Mouse (Mus musculus) heart, postnatal 0 days (tissue): ENCODE results near the gene Arhgap25. TPM values are rescaled to one million over a fixed set of nuclear protein-coding genes. Genes with fewer than 3 reads are reported as not detected.

Experiments
- ATAC-seq: fragments of 200-750 bp; cut with Nextera tagmentation; 2 replicates; pipeline ENCODE4 v1.8.0; 2017; ENCODE audit warnings: low read depth, moderate number of reproducible peaks, moderate library complexity; ENCODE audit not compliant: insufficient read depth
- DNase-seq: peaks from one replicate; pipeline ENCODE4 v3.0.0-alpha.2; 2016; ENCODE audit warnings: low spot score
- H3K27ac ChIP-seq: fragments of 300-500 bp; sonication (generic); 2 replicates; pipeline ENCODE4 v1.5.1; 2014; ENCODE audit warnings: low read depth, mild to moderate bottlenecking
- H3K27me3 ChIP-seq: fragments of 300-500 bp; sonication (generic); 2 replicates; pipeline ENCODE4 v1.6.1; 2014; ENCODE audit warnings: low read length, mixed read lengths; ENCODE audit not compliant: control insufficient read depth, insufficient read depth
- H3K36me3 ChIP-seq: fragments of 300-500 bp; sonication (generic); replicated peaks from 2 replicates; pipeline ENCODE4 v1.6.1; 2014; ENCODE audit warnings: low read length, mixed read lengths; ENCODE audit not compliant: control insufficient read depth, insufficient read depth
- H3K4me1 ChIP-seq: fragments of 300-500 bp; sonication (generic); 2 replicates; pipeline ENCODE4 v1.6.1; 2014; ENCODE audit warnings: antibody characterized with exemption; ENCODE audit not compliant: control insufficient read depth, insufficient read depth
- H3K4me2 ChIP-seq: fragments of 300-500 bp; sonication (generic); 2 replicates; pipeline ENCODE4 v1.6.1; 2014; ENCODE audit warnings: low read depth, mild to moderate bottlenecking, low read length, moderate library complexity
- H3K4me3 ChIP-seq: fragments of 300-500 bp; sonication (generic); 2 replicates; pipeline ENCODE4 v1.5.1; 2014; ENCODE audit warnings: low read depth, low read length
- H3K9ac ChIP-seq: fragments of 300-500 bp; sonication (generic); replicated peaks from 2 replicates; pipeline ENCODE4 v1.6.1; 2014; ENCODE audit warnings: low read depth, low read length, mixed read lengths
- H3K9me3 ChIP-seq: fragments of 300-500 bp; sonication (generic); replicated peaks from 2 replicates; pipeline ENCODE4 v1.6.1; 2016; ENCODE audit warnings: low read length; ENCODE audit not compliant: control insufficient read depth
- CTCF ChIP-seq: IDR thresholded peaks from 2 replicates; pipeline ENCODE4 v1.5.1; 2016; ENCODE audit warnings: antibody characterized with exemption, control low read depth, low read depth
- EP300 ChIP-seq: IDR thresholded peaks from 2 replicates; pipeline ENCODE4 v1.6.1; 2016; ENCODE audit warnings: antibody characterized with exemption, low read depth
- WGBS: fragments of 180-500 bp; shearing (Covaris S2); extraction: QIAGEN DNeasy Blood & Tissue Kit; methylation state at CpG from one replicate; pipeline ENCODE4 v1.1.7; 2014; 5-methylcytosine and 5-hydroxymethylcytosine counted together
- polyA plus RNA-seq: library from polyadenylated mRNA; unstranded; fragments of >200 nt; fragmentation: Nextera tagmentation; extraction: Ambion mirVana; gene quantifications from 2 replicates; pipeline ENCODE4 v1.2.1, GENCODE M21; 2015
- total RNA-seq: library from RNA; depleted of rRNA; stranded (reverse); fragments of >200 nt; gene quantifications from 2 replicates; pipeline ENCODE4 v1.2.3, GENCODE M21; 2014; ENCODE audit warnings: low replicate concordance

Arhgap25 gene
- total and polyA plus RNA-seq, 2 experiments from 2014 or later = 1.6 to 3.2 TPM

- Histone ChIP-seq H3K4me2 (no peak overlapping the region), H3K9ac (no peak overlapping the region), H3K27me3 (peaks cover 72% of the 10 kb centered on the region), H3K27ac (no peak overlapping the region), H3K36me3 (no peaks in the 10 kb centered on the region), H3K4me3 (no peak overlapping the region), H3K9me3 (no peaks in the 10 kb centered on the region), H3K4me1 (no peaks in the 10 kb centered on the region; the same call in 1 of the 2 replicates)
- ATAC-seq (no peak), DNase-seq (no peak)
- 47% methylated on average over 7 of the region's 7 CpGs for whole genome bisulfite sequencing
- TF ChIP-seq CTCF = no peak
These were observed 87.8 kb downstream of the Arhgap25 start for GRCm38 (mm10) chr6:87445222-87445621.

DNA sequence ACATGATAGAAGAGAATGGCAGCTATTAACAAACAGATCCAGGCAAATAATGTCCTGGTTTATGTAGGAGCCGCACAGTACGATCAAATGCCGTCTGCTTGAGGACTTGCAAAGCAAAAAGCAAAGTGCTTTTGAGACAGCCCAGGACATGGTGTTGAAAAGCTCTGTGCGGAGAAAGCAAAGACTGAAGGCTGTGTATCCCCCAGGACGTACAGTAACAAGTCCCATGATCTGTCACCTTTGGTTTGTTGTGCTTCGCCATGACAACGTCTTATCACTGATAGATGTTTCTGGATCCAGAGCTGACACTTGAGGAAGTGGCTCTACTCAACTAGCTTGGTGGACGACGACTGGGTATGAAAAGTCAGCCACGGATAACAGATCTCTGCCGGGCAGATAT is 89.8 kb downstream of the Arhgap25 start:
- Histone ChIP-seq H3K4me1 (no peaks in the 10 kb centered on the region; the same call in 1 of the 2 replicates), H3K4me2 (no peak overlapping the region), H3K4me3 (no peak overlapping the region), H3K27me3 (peaks cover 66% of the 10 kb centered on the region), H3K36me3 (no peaks in the 10 kb centered on the region), H3K9me3 (no peaks in the 10 kb centered on the region), H3K9ac (no peak overlapping the region), H3K27ac (no peak overlapping the region)
- no peak for DNase-seq
- TF ChIP-seq CTCF = no peak
- peak; percentile 54; the same call in 1 of the 2 replicates for TF ChIP-seq EP300
- peak; percentile 55; the same call in 1 of the 2 replicates for ATAC-seq
- 22% methylated on average over 11 of the region's 11 CpGs for WGBS

DNA sequence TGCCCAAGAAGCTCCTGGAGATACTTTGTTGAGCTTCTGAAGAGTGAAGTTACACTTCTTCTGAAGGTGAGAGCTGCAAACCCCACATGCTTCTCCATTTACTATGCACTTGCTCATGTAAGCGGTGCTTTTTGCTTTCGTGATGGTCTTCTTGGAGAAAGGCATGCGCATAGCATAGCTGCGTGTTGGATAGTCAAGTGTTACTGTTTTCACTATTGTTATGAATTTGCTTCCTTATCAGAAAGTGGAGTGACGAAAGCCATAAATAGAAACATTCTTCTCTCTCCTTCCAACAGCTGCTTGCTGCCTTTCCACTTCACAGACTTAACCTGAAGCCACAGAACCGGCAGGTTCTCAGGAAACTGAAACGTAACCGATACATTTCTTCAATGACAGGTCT is 96.3 kb downstream of the Arhgap25 start:
- TF ChIP-seq EP300 (no peak), CTCF (no peak)
- no peaks in the 10 kb centered on the region for H3K9me3 ChIP-seq
- H3K36me3 ChIP-seq = no peaks in the 10 kb centered on the region
- H3K4me3 ChIP-seq = 0 out of 2 replicates have a peak overlapping the region, but pooled peaks have one; percentile 2
- no peak overlapping the region for H3K9ac ChIP-seq
- no peak overlapping the region for H3K27ac ChIP-seq
- H3K4me1 ChIP-seq = peaks cover 4% of the 10 kb centered on the region; the same call in 1 of the 2 replicates
- ATAC-seq (no peak), DNase-seq (peak; percentile 57)
- H3K27me3 ChIP-seq = peaks cover 61% of the 10 kb centered on the region
- peak overlapping the region; percentile 34 for H3K4me2 ChIP-seq
- 32% methylated on average over 8 of the region's 8 CpGs for WGBS

- H3K4me2 ChIP-seq = no peak overlapping the region
- H3K9me3 ChIP-seq = no peaks in the 10 kb centered on the region
- peaks cover 61% of the 10 kb centered on the region for H3K27me3 ChIP-seq
- H3K27ac ChIP-seq = no peak overlapping the region
- H3K36me3 ChIP-seq = no peaks in the 10 kb centered on the region
- ATAC-seq (no peak), DNase-seq (no peak)
- 88% methylated on average over 3 of the region's 3 CpGs for WGBS
- peaks cover 4% of the 10 kb centered on the region; the same call in 1 of the 2 replicates for H3K4me1 ChIP-seq
- H3K4me3 ChIP-seq = no peak overlapping the region
- no peak for TF ChIP-seq EP300
- TF ChIP-seq CTCF = no peak
- H3K9ac ChIP-seq = no peak overlapping the region
These were observed 97.3 kb downstream of the Arhgap25 start for GRCm38 (mm10) chr6:87435791-87436190.

DNA sequence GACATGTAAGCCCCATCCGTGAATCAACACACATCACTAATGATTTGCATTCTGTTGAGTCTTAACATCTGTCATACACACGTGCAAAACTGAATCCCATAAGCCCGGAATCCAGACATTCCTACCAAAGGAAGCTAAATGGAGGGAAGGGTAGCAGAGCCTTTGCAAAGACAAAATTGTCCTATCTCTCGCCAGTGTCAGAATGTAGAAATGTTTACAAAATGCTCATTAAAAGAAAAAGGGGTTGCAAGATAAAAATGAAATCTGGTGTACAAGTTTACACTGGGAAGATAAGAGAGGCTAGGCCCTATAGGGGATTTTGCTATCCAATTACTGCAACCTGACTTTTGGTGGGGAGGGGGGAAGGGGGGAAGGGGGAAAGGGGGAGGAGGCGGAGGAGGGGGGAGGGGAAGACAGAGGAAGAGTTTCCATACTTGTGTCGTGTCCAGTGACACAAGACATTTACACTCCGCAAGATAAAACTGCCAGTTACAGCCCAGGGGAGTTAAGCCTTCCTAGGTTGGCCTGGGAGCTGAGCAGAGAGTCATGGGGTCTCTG is 104.5 kb downstream of the Arhgap25 start, which contains the start of gene Bmp10:
TSS of gene Bmp10 (plus strand) at position 508 of the 558 bp plus-strand sequence.
- Histone ChIP-seq H3K4me3 (peak within 1 kb of the TSS; percentile 10), H3K4me1 (peaks cover 8% of the 10 kb centered on the region; the same call in 1 of the 2 replicates), H3K27me3 (peaks cover 70% of the 10 kb centered on the region), H3K36me3 (no peaks in the 10 kb centered on the region), H3K27ac (no peak within 1 kb of the TSS), H3K9ac (no peak within 1 kb of the TSS), H3K9me3 (no peaks in the 10 kb centered on the region), H3K4me2 (no peak within 1 kb of the TSS)
- DNase-seq = no peak
- WGBS = 48% methylated on average over 6 of the region's 7 CpGs
- no peak for TF ChIP-seq CTCF
- no peak for TF ChIP-seq EP300
- no peak for ATAC-seq

GRCm38 (mm10) chr6:87427616-87428015 is 105.4 kb downstream of the Arhgap25 start:
- Histone ChIP-seq H3K36me3 (no peaks in the 10 kb centered on the region), H3K4me2 (no peak overlapping the region), H3K27ac (no peak overlapping the region), H3K9me3 (no peaks in the 10 kb centered on the region), H3K9ac (no peak overlapping the region), H3K4me1 (peaks cover 14% of the 10 kb centered on the region), H3K4me3 (no peak overlapping the region), H3K27me3 (peaks cover 70% of the 10 kb centered on the region)
- TF ChIP-seq CTCF (no peak), EP300 (no peak)
- DNase-seq (no peak), ATAC-seq (no peak)
- 36% methylated on average over 8 of the region's 8 CpGs for WGBS
